Mouse (Mus musculus) intestine, embryonic 15.5 days (tissue): ENCODE results near the gene Abcd1. TPM values are rescaled to one million over a fixed set of nuclear protein-coding genes. Genes with fewer than 3 reads are reported as not detected.

Source experiments
- ATAC-seq: fragments of 200-750 bp; cut with Nextera tagmentation; 2 replicates; pipeline ENCODE4 v1.8.0; 2017; ENCODE audit warnings: moderate TSS enrichment, moderate library complexity
- H3K27ac ChIP-seq: fragments of 300-500 bp; sonication (generic); 2 replicates; pipeline ENCODE4 v1.5.1; 2015; ENCODE audit warnings: mild to moderate bottlenecking, inconsistent platforms
- H3K27me3 ChIP-seq: fragments of 300-500 bp; sonication (generic); replicated peaks from 2 replicates; pipeline ENCODE4 v1.6.1; 2015; ENCODE audit warnings: inconsistent platforms
- H3K36me3 ChIP-seq: fragments of 300-500 bp; sonication (generic); 2 replicates; pipeline ENCODE4 v1.6.1; 2015; ENCODE audit warnings: inconsistent platforms
- H3K4me1 ChIP-seq: fragments of 300-500 bp; sonication (generic); replicated peaks from 2 replicates; pipeline ENCODE4 v1.6.1; 2015; ENCODE audit warnings: inconsistent platforms
- H3K4me2 ChIP-seq: fragments of 300-500 bp; sonication (generic); replicated peaks from 2 replicates; pipeline ENCODE4 v1.6.1; 2015; ENCODE audit warnings: mild to moderate bottlenecking, inconsistent platforms
- H3K4me3 ChIP-seq: fragments of 300-500 bp; sonication (generic); replicated peaks from 2 replicates; pipeline ENCODE4 v1.5.1; 2015; ENCODE audit warnings: inconsistent platforms
- H3K9ac ChIP-seq: fragments of 300-500 bp; sonication (generic); 2 replicates; pipeline ENCODE4 v1.6.1; 2015; ENCODE audit warnings: inconsistent platforms
- H3K9me3 ChIP-seq: fragments of 300-500 bp; sonication (generic); 2 replicates; pipeline ENCODE4 v1.6.1; 2016; ENCODE audit warnings: inconsistent platforms
- WGBS: fragments of 180-500 bp; shearing (Covaris S2); methylation state at CpG from one replicate; pipeline ENCODE4 v1.1.7; 2015; 5-methylcytosine and 5-hydroxymethylcytosine counted together
- polyA plus RNA-seq: library from polyadenylated mRNA; unstranded; fragments of >200 nt; fragmentation: Nextera tagmentation; extraction: Ambion mirVana; gene quantifications from 2 replicates; pipeline ENCODE4 v1.2.1, GENCODE M21; 2015

Gene Abcd1
- polyA plus RNA-seq, 1 experiment from 2014 or later = 18.5 TPM

DNA sequence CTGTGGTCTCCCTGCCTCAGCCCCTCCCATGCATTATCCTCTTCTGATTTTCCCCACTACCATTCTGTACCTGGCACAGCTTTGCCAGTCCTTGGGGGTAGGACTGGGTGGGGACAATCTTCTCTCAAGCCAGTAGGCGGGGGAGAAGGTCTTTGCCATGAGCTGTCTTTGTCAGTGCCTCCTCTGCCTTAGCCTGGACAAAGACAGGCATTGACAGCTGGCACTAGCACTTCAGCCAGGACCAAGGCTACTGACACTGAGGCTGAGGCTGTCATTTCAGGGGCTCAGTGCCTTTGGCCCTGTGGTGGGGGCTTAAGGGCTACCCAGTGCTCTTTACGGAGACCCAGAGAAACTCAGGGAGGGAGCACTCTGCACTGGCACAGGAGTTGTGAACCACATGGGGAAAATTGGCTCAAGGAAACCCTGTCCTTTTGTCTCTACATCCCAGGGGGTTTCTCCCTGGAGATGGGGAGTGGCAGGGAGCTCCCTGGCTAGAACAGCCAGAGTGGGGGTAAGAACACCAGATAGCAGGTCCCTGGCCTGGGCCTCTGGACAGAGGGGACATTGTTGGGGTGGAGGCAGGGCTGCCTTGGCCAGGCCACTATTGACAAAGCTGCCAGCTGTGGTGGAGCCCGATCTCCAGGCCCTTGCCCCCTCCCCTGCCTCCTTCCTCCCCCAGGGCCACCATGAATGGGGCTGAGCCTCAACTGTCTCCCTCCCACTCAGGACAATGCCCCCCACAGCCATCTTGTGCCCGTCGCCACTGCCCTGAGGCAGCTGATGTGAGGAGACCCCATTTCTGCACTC, 40.1 kb downstream of the Abcd1 start, which contains the start of gene Plxnb3:
TSS of gene Plxnb3 (plus strand) at position 757 of the 807 bp plus-strand sequence.
- ATAC-seq = no peak

GRCm38 (mm10) chrX:73758611-73759290, 42.4 kb downstream of the Abcd1 start:
- no peak overlapping the region for H3K9ac ChIP-seq
- no peaks in the 10 kb centered on the region for H3K4me1 ChIP-seq
- H3K9me3 ChIP-seq = no peaks in the 10 kb centered on the region
- H3K4me2 ChIP-seq = no peak overlapping the region
- H3K36me3 ChIP-seq = no peaks in the 10 kb centered on the region
- H3K4me3 ChIP-seq = no peak overlapping the region
- H3K27ac ChIP-seq = no peak overlapping the region
- WGBS = 88% methylated on average over 13 of the region's 13 CpGs
- ATAC-seq = no peak
- peaks cover 6% of the 10 kb centered on the region for H3K27me3 ChIP-seq

More for the DNA sequence above, 40.1 kb downstream of the Abcd1 start, which contains the start of gene Plxnb3:
- H3K4me1 ChIP-seq = no peaks in the 10 kb centered on the region
- no peak within 1 kb of the TSS for H3K4me2 ChIP-seq
- 65% methylated on average over 5 of the region's 5 CpGs for WGBS
- no peak within 1 kb of the TSS for H3K4me3 ChIP-seq
- H3K36me3 ChIP-seq = no peaks in the 10 kb centered on the region
- no peaks in the 10 kb centered on the region for H3K9me3 ChIP-seq
- H3K9ac ChIP-seq = no peak within 1 kb of the TSS
- H3K27me3 ChIP-seq = peaks cover 6% of the 10 kb centered on the region
- no peak within 1 kb of the TSS for H3K27ac ChIP-seq

DNA sequence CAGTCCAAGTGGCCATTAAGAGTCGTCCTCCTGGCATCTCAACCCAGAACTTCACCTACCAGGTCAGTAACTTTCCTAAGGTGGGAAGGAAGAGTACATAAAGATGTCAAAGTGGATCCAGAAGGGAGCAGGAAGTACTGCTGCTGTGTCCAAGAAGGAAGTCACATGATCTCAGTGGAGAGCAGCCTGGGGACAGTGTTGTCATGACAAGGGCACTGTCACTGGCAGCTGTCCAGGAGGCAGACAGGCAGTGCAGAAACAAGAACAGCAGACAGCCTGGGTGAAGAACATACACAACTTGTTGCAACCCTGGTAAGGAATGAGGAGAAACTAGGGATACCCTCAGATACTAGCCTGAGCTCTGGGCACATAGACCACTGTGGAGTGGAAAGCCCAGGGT, 48.9 kb downstream of the Abcd1 start:
- no peaks in the 10 kb centered on the region for H3K9me3 ChIP-seq
- no peak overlapping the region for H3K9ac ChIP-seq
- no peak for ATAC-seq
- H3K27ac ChIP-seq = no peak overlapping the region
- H3K36me3 ChIP-seq = no peaks in the 10 kb centered on the region
- no peak overlapping the region for H3K4me3 ChIP-seq
- WGBS = 73% methylated on average over 1 of the region's 1 CpGs
- H3K4me1 ChIP-seq = no peaks in the 10 kb centered on the region
- H3K27me3 ChIP-seq = no peaks in the 10 kb centered on the region
- H3K4me2 ChIP-seq = no peak overlapping the region

- 65% methylated on average over 9 of the region's 9 CpGs for WGBS
- H3K9me3 ChIP-seq = no peaks in the 10 kb centered on the region
- ATAC-seq = no peak
These were observed 50.9 kb downstream of the Abcd1 start for GRCm38 (mm10) chrX:73767267-73767666.

DNA sequence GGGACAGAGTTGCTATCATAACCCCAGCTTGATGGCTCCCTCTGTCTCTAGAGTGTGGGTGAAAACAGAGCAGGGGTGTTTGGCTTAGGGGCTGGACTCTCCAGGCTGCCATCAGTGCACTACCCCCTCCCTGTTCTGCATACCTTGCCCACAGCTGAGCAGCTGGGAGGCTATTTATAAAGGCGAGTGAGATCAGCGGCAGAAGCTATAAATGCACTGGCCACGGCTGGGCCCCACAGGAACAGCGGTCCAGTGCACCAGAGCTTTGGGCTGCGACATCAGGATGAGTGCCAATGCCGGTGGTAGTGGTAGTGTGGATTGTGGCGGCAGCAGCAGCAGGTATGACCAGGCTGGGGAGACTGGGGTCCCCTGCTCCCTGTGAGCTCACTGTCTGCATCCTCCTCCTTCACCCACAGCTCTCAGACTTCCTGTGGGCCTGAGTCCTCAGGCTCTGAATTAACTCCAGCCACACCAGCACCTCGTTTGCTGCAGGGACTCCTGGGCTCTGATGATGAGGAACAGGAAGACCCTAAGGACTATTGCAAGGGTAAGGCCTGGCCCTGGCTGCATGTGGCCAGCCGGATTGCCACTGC, 57.9 kb downstream of the Abcd1 start, which contains the start of gene Srpk3:
TSS of gene Srpk3 (plus strand) at position 238 of the 593 bp plus-strand sequence.
- 48% methylated on average over 9 of the region's 9 CpGs for WGBS
- Histone ChIP-seq H3K9ac (no peak within 1 kb of the TSS), H3K4me3 (no peak within 1 kb of the TSS), H3K4me2 (no peak within 1 kb of the TSS), H3K27ac (no peak within 1 kb of the TSS), H3K9me3 (no peaks in the 10 kb centered on the region), H3K36me3 (no peaks in the 10 kb centered on the region), H3K4me1 (no peaks in the 10 kb centered on the region), H3K27me3 (no peaks in the 10 kb centered on the region)
- no peak; the same call in 1 of the 2 replicates for ATAC-seq

More at GRCm38 (mm10) chrX:73767267-73767666, 50.9 kb downstream of the Abcd1 start:
- H3K9ac ChIP-seq = no peak overlapping the region
- H3K4me3 ChIP-seq = no peak overlapping the region
- no peaks in the 10 kb centered on the region for H3K4me1 ChIP-seq
- H3K36me3 ChIP-seq = no peaks in the 10 kb centered on the region
- no peaks in the 10 kb centered on the region for H3K27me3 ChIP-seq
- no peak overlapping the region for H3K4me2 ChIP-seq
- no peak overlapping the region for H3K27ac ChIP-seq

DNA sequence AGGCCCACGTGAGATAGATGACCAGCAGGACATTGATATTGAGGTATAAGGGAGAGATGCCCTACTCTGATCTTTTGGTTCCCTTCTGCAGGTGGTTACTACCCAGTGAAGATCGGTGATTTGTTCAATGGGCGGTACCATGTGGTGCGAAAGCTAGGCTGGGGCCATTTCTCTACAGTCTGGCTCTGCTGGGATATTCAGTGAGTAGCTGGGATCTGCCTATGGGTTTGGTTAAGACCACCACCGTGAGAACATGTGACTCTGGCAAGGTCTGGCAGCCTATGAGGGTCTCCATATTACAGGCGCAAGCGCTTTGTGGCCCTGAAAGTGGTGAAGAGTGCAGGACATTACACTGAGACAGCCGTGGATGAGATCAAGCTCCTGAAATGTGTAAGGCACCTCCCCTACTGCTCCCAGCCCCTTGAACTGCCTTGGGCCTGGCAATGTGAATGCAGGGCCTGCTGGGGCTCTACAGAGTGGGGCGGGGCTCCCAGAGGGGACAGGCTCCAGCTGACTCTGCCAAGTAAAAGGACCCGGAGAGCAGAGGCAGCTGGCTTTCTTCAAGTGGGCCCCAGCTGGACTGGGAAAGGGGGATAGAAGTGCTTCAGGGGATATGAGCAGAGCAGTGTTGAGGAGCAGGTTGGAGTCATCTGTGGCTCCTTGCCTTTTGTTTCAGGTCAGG, 58.5 kb downstream of the Abcd1 start:
- H3K36me3 ChIP-seq = no peaks in the 10 kb centered on the region
- no peak overlapping the region for H3K9ac ChIP-seq
- H3K4me3 ChIP-seq = no peak overlapping the region
- no peak overlapping the region for H3K4me2 ChIP-seq
- WGBS = 68% methylated on average over 10 of the region's 10 CpGs
- H3K27me3 ChIP-seq = no peaks in the 10 kb centered on the region
- H3K9me3 ChIP-seq = no peaks in the 10 kb centered on the region
- H3K27ac ChIP-seq = no peak overlapping the region
- ATAC-seq = peak; percentile 79
- no peaks in the 10 kb centered on the region for H3K4me1 ChIP-seq

DNA sequence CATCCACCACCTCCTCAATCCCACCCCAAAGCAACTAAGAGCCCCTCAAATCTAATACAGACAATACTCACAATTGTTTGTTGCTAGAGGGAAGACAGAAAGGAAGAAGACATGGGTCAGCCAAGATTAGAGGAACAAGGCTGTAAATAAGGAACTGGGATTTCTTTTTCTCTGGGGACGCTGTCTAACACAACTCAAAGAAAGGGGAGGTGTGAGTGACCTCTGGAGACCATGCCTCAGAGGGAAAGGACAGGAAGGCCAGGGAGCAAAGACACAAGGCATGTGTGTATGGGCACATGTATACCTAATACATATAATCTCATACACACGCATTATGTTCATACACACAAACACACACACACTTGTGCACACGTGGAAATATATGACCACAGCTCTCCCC, 65.8 kb downstream of the Abcd1 start:
- H3K9me3 ChIP-seq = no peaks in the 10 kb centered on the region
- no peak overlapping the region for H3K4me2 ChIP-seq
- no peak overlapping the region for H3K9ac ChIP-seq
- no peak overlapping the region for H3K27ac ChIP-seq
- no peak overlapping the region for H3K4me3 ChIP-seq
- H3K27me3 ChIP-seq = no peaks in the 10 kb centered on the region
- no peaks in the 10 kb centered on the region; the same call in 1 of the 2 replicates for H3K36me3 ChIP-seq
- H3K4me1 ChIP-seq = no peaks in the 10 kb centered on the region
- WGBS = 84% methylated on average over 3 of the region's 3 CpGs
- ATAC-seq = no peak

DNA sequence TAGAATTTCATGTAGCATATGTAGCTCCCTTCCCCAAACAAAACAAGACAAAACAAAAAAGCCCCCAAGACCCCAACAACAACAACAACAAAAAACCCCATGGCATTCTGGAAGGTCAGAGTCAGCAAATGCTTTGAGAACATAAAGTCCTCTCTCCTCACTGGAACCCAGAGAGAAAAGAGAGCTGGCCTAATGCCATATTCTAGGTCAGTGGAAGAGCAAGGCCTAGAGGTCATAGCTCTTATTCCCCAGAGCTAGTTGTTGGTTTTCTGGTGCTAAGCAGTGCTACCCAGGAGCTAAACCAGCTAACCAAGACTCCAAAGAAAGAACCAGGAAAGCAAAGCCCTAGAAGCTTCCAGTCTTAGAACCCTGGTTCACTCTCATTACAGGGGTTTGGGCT, 69.3 kb downstream of the Abcd1 start:
- Histone ChIP-seq H3K36me3 (no peaks in the 10 kb centered on the region; the same call in 1 of the 2 replicates), H3K9me3 (no peaks in the 10 kb centered on the region), H3K9ac (peak overlapping the region; percentile 53), H3K4me1 (no peaks in the 10 kb centered on the region), H3K4me2 (peak overlapping the region; percentile 56), H3K27me3 (no peaks in the 10 kb centered on the region), H3K27ac (peak overlapping the region; percentile 93; the same call in 1 of the 2 replicates), H3K4me3 (peak overlapping the region; percentile 58)
- no peak for ATAC-seq

DNA sequence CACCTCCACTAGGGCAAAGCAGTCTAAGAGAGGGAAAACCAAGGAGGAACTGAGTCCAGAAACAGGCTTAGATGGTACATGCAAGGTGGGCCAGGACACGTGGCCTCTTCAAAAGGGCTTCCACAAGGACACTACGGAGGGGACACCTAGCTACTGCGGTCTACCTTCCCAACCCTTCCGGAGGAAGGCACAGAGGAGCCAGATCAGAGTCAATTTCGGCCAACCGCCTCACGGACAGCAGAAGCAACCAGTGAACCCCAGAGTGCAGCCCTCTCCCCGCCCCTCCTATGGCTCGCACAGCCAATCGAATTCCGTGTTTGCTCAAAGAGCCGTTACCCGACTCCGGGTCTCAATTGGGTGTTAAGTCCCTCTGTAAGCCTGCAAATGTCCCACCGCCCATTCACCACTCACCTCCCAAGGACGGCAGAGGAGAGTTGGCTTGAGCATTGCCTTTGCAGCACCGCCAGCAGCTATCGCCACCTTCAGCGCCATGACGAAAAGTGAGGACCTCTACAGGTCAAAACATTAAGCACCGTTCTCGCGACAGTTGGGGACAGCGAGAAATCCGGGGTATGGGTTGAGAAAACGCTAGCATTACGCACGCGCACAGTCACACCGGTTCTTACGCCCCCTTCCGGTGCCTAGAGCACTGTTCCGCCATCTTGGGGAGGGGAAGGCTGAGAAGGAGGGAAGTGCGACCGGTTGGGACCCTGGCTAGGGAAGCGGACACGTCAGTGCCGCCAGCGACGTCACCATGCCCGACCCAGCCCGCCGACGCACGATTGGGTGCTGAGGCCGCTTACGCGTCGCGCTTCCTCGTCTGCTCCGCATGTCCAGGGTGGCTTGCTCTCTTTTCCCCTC, 70.2 kb downstream of the Abcd1 start, which contains the start of the genes Idh3g and Ssr4:
TSS of gene Idh3g (minus strand) at position 534 of the 861 bp plus-strand sequence.
TSS of gene Ssr4 (plus strand) at position 665 of the 861 bp plus-strand sequence.
- WGBS = 18% methylated on average over 52 of the region's 52 CpGs
- H3K4me3 ChIP-seq = peak within 1 kb of the TSS; percentile 58
- peak; percentile 97 for ATAC-seq
- H3K4me1 ChIP-seq = no peaks in the 10 kb centered on the region
- H3K9me3 ChIP-seq = no peaks in the 10 kb centered on the region
- H3K27me3 ChIP-seq = no peaks in the 10 kb centered on the region
- H3K9ac ChIP-seq = peak within 1 kb of the TSS; percentile 69
- peak within 1 kb of the TSS; percentile 93 for H3K27ac ChIP-seq
- no peaks in the 10 kb centered on the region for H3K36me3 ChIP-seq
- H3K4me2 ChIP-seq = peak within 1 kb of the TSS; percentile 56

DNA sequence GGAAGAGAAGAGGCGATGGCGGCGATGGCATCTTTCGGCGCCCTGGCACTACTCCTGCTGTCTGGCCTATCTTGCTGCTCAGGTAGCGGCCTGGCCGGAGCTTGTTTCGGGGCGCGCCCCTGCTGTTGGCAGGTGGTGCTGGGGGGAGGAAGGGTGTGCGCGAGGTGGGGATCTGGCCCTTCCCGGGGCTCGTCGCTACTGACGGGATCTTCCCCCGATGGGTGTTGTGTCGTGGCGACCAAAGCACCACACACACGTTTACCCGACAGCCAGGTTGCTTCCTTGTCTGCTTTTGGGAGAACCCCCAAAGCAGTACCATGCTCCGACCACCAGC, 70.8 kb downstream of the Abcd1 start:
- WGBS = 17% methylated on average over 20 of the region's 22 CpGs
- Histone ChIP-seq H3K27me3 (no peaks in the 10 kb centered on the region), H3K9ac (peak overlapping the region; percentile 69), H3K4me3 (peak overlapping the region; percentile 58), H3K4me1 (no peaks in the 10 kb centered on the region), H3K9me3 (no peaks in the 10 kb centered on the region), H3K27ac (peak overlapping the region; percentile 73), H3K4me2 (peak overlapping the region; percentile 54), H3K36me3 (no peaks in the 10 kb centered on the region)
- ATAC-seq = no peak; the same call in 1 of the 2 replicates
